Mouse (Mus musculus): ENCODE data around the gene S100a11.
"Not testable (repeated sequence)": the region's sequence is repeated elsewhere in the genome, so short reads cannot be mapped to it uniquely, and the experiment has no call there.

S100a11 gene

DNA sequence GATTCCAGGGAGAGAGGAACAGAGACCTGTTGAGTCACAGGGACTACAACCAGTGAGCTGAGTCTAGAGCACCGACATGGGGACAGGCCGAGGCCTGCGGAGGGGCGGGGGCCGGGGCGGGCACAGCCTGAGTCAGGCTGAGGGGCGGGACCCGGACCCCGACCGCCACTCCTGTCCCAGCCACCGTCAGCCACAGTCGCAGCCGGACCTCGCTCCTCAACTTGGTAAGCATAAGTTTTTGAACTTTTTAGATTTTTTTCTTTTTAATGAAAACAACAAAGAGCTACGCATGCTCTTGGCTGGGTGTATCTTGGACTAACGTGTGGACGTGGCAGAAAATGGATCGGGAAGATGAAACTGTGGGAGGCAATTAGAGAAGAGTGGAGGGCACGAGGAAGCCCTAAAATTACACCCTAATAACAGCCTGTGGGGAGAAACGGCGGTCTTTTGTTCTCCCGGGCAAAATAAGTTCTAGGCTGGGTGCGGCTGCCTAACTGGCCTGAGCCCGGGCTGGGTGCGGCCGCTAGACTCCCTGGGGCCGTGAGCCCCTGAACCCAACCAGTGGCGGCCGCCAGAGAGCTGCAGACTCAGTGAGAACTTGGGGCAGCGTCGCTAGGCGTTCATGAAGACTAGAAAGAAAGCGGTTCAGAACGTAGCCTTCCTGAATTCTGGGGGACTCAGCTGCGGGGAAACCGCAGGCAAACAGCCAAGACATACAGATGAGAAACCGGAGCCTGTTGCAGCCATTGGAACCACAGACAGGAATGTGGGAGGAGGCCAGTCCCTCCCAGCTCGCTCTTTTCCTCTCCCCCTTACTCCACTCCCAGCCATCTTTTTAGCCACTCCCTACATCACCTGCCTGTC lies at the start of gene S100a11:
TSS of gene S100a11 (plus strand) at position 159 of the 864 bp plus-strand sequence.
- peak; percentile 23 to 34 for DNase-seq (ENCODE audit: low spot score in 2 of 2)

DNA sequence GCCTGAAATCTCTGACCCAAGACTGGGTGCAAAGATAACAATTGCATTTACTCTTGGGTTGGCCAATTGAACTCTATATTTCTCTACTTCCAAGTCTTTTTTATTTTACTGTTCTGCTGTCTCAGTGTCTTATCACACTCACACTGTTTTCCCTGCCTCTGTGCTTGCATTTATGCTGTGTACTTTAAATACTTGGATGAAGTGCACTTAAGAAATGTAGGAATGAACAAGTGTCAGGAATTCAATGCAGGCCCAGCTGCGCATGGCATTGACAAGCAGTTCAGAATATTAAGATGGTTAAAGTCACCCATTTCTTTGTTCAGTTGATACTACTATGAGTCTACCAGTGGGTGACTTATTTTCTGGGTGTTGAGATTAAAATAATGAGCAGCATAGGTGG lies 40.2 kb upstream of the S100a11 start:
- DNase-seq (ENCODE audit: low spot score in 2 of 2) = no peak

DNA sequence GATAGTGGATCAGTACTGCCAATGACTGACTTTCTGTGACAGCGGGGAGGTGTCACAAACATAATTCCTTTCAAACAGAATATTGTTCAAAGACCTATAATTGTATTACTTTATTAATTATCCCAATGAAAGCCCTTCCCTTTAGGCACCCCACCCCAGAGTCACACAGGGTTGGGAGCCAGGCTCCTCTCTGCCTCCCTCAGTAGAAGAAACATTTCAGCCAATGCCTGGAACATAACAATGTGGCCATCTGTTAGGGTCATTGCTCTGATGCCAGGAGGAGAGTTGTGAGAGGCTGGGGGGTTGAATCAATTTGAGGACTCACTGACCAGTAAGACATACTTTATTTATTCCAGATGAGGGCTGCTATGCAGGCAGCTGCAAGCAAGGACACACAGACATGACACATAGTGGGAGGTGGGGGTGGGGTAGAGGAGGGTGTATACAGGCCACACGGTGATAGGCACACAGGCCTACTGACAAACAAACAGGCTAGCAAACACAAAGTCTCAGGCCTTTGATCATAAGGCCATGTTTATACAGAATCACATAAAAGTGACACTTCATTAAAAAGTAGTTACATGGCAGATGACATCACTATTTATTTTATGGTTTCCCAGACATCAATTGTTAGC lies 38.2 kb upstream of the S100a11 start:
- DNase-seq (ENCODE audit: low spot score in 2 of 2) = no peak

DNA sequence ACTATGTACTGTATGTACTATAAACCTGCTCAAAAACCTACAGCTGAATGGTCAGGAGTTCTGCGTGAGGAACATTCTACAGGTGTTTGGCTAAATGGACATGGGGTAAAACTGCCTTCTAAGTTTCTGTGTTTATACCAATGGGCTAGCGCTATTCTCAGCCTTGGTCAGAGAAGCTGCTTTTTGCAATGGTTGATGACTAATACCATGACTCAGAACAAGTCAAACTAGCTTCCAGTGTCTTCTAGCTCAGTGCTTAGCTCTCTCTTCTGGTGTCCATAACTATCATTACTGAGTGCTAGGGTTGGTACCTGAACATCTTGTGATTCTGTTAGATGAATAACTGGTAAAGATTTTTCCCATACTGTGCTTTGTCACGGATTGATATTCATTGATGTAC lies 34.7 kb upstream of the S100a11 start:
- DNase-seq (ENCODE audit: low spot score in 2 of 2) = no peak

- no peak for DNase-seq (ENCODE audit: low spot score in 2 of 2)
Measured at GRCm38 (mm10) chr3:93488541-93488940, 31.7 kb upstream of the S100a11 start.

DNA sequence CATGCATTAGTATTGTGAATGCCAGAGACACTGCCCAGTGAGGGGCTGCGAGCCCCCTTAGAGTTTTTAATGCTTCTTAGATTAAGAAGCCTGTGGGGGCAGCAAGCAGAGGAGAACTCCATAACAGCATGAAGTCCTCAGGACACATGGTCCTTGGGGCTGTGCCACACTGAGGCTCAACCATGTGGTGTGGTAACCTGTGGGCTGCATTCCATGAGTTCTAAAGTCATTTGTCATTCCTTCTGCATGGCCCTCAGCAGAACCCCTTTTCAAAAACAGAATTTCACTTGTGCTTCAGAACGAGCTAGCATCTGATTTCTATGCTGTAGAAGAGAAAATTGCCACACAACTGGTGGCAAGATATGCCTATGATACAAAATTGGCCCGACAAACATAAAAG lies 28.1 kb upstream of the S100a11 start:
- DNase-seq (ENCODE audit: low spot score in 2 of 2) = no peak

DNA sequence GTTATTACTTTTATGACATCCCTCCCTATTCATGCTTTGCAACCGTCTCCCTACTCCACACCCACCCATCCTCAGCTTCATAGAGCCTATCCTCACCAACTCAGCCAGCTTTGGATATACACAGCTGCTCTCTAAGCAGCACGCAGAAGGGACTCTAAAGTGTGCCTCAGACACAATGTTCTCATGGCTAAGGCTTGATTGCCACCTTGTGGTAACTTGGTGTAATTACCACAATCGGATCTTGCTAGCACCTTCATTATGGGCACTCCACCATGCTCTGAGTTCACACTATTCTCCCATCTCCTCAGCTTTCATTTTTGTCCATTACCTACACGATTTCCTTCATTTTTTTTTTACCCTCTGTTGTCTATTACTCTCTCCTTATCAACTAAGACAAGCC lies 26.3 kb upstream of the S100a11 start:
- DNase-seq (ENCODE audit: low spot score in 2 of 2) = peak; percentile 31 to 42

- DNase-seq (ENCODE audit: low spot score in 2 of 2) = not testable (repeated sequence)
Measured at GRCm38 (mm10) chr3:93494774-93495173, 25.5 kb upstream of the S100a11 start.

DNA sequence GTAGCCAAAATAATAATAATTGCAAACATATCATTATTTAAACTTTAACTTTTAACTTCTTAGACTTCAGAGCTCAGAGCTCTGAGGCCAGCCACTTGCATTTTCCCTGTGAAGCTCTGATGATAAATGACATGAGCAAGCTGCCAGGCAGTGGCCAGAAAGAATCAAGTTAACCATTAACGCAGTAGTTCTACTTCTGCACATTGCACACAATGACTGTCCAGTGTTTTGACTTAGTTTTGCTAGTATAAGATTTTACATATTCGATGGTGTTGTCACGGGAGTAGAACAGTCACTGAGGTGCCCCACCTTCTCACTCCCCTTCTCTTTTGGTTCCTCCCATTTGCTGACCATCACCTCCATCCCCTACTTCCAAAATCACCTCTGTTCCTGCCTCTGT lies 23.2 kb upstream of the S100a11 start:
- DNase-seq (ENCODE audit: low spot score in 2 of 2) = no peak

DNA sequence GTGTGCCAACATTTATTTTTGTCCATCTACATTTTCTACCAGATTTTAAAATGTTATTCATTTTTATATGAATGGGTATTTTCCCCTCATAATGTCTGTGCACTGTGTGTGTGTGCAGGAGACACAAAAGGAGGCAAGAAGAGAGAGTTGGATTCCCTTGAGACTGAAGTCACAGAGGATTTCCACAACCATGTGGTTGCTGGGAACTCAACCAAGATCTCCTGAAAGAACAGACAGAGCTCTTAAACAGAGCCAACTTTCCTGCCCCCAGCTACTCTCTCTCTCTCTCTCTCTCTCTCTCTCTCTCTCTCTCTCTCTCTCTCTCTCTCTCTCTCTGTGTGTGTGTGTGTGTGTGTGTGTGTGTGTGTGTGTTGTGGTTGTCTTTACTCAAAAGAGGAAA lies 21.2 kb upstream of the S100a11 start:
- no peak for DNase-seq (ENCODE audit: low spot score in 2 of 2)

GRCm38 (mm10) chr3:93504536-93505189 lies 15.6 kb upstream of the S100a11 start:
- no peak for DNase-seq (ENCODE audit: low spot score in 2 of 2)

GRCm38 (mm10) chr3:93505960-93506863 lies 14.1 kb upstream of the S100a11 start:
- DNase-seq (ENCODE audit: low spot score in 2 of 2) = peak; percentile 86 to 92

DNA sequence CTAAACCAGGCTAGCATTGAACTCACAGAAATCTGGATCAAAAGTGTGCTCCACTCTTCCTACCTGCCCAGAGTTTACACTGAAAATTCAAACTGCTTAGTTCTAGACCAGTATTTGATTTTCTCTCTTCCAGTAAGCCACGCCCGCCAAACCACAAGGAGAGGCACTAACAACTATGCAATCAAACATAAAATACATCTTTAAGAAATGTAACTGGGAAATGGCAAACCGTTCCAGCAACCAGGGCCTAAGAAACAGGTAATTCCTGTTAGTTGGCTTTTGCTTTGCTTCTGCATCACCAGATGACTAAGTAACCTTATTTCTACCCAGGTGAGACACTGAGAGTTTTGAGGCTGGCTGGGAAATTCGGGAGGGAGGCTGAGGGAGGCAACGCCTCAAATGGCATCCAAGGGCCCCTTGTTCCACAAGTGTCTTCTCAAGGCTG lies 13.4 kb upstream of the S100a11 start:
- no peak for DNase-seq (ENCODE audit: low spot score in 2 of 2)

DNA sequence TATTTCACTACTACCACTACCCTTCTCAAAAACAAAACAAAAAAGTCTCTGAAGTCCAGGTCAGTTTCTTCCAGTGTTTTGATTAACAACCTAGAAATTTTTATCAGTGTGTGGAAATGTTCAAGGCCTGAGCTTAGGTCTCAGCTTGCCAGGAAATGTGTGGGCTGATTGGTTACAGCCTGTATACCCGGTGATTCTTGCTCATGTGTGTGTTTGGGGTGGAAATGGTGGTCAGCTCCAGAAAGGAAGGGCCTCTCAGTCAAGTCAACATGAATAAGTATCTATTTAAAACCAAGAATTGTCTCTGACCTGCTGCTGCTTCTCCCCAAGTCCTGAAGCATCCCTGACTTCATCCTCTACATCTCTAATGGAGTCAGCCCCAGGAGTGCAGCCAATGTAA lies 11.0 kb upstream of the S100a11 start:
- no peak for DNase-seq (ENCODE audit: low spot score in 2 of 2)

DNA sequence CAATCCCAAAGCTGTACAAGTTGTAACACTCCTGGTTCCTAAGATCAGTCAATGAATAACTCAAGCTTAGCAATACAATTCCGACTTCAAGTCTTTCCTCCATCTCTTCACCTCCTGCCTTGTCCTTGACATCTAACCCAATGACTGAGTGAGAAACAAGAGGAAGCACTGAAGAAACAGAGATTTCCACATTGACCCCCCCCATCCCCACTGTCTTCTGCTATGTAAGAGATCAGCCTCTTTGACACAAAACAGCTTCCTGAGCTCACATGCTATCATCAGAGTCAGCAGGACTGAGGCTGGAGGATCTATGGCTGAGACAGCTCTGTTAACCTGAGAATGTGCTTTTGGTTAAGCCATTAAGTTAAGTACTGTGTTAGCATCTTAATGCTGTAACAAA lies 9.3 kb upstream of the S100a11 start:
- DNase-seq (ENCODE audit: low spot score in 2 of 2) = no peak

DNA sequence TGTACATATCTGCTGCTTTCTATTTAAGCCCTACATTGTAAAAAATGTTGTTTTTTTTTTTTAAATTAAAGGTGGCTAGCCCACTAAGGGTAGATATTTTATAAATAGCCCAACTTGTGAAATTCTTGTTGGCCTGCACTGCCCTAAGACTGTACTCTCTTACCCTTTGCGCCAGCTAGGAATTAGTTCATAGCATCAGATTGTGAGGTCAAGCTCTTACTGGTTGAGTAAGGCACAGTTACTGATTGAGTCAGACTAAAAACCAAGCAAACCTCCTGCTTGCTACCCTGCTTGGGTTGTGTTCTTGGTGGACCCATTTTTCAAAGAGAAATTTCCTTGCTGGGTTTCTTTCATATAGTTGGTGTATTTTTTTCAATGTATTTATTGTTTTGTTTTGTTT lies 8.5 kb upstream of the S100a11 start:
- no peak for DNase-seq (ENCODE audit: low spot score in 2 of 2)

DNA sequence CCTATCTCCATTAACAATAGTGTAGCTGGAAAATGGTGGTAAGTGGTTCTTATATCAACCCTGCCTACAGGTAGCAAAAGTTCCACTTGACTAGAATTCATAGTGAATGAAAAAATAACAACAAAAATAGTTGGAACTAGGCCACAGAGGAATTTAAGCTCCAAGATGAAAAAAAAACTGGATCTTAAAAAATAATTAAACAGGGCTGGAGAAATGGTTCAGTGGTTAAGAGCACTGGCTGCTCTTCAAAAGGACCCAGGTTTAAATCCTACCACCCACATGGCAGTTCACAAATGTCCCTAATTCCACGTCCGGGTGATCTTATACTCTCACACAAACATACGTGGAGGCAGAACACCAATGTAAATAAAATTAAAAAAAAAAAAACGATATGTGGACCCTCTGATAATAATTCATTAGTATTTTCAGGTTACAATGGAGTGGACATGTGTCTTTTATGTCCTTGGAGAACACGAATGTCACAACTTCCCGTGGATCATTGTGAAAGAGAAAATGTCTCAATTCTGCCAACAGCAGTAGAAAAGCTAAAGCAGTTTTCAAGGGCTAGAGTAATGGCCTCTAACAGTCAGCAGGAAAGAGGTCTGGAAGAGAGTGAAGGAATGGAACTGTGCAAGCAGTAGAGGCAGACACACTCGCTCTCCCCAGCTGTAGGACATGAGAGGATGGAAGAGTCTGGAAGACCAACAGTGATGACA lies 7.7 kb upstream of the S100a11 start:
- DNase-seq (ENCODE audit: low spot score in 2 of 2) = no peak

GRCm38 (mm10) chr3:93514628-93515027 lies 5.7 kb upstream of the S100a11 start:
- DNase-seq (ENCODE audit: low spot score in 2 of 2) = no peak

DNA sequence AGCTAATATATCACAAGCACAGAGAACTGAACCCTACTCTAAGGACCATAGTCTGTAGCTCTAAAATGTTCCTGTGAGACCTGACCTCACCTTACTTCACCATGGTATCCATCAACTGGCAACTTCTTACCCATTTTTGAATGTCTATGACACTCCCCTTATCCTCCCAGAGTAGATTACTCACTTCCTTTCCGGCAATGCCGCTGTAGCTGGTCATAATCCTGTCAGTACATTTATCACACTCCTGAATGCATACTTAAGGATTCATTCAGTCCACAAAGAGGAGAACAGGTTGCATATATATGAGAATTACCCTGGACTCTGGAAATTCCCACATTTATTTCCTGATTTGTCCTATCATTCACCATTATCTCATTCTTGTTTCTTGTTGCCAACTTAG lies 2.9 kb upstream of the S100a11 start:
- DNase-seq (ENCODE audit: low spot score in 2 of 2) = no peak

GRCm38 (mm10) chr3:93519856-93520329 lies 395 bp upstream of the S100a11 start:
- peak in 1 of 2 experiments; percentile 22 for DNase-seq (ENCODE audit: low spot score in 2 of 2)

Measured in natural killer cell, adult 2 months (primary cell).